Mouse (Mus musculus): ENCODE measurements at regions not wholly inside any gene's neighbourhood (a gene's known extent, or its start where the extent isn't known, plus 50 kb on each side); places are given as distances from the start of the nearest gene placed in this dataset.

DNA sequence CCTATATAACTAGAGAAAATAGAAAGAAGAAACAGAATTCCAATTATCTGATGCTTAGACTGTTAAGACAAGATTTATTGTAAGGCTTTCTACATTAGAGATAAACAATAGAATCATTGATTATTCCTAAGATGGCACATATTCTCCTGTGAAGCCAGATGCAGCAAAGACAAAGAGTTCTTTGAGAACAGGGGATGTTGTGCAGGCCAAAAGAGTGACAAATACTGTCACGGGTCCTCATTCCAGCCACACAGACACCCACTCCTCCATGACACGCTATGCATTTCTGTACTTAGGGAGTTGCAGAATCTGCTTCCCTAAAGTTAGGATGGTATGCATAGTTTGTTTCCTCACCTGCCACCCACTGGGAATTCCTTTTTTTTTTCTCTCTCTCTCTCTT lies 245.2 kb downstream of the Sv2b start:
- H3K36me3 ChIP-seq (ENCODE audit: control insufficient read depth, insufficient read depth, low read length): no peaks in the 10 kb centered on the region
- H3K9me3 ChIP-seq (ENCODE audit: control insufficient read depth, low read depth, low read length): no peaks in the 10 kb centered on the region
- H3K27me3 ChIP-seq (ENCODE audit: control insufficient read depth, insufficient read depth, low read length): no peaks in the 10 kb centered on the region
- ATAC-seq (ENCODE audit: insufficient number of reproducible peaks, insufficient read depth, low FRiP score, low read depth): no peak
- H3K4me3 ChIP-seq (ENCODE audit: low read depth, low read length): no peak overlapping the region
- WGBS: 77% methylated on average over 2 of the region's 2 CpGs
- no peak overlapping the region for H3K4me2 ChIP-seq (replicated peaks; ENCODE audit: low read depth, low read length)
- no peaks in the 10 kb centered on the region for H3K4me1 ChIP-seq (ENCODE audit: control insufficient read depth, insufficient read depth, low read length)
- H3K27ac ChIP-seq (ENCODE audit: low read length): no peak overlapping the region
- H3K9ac ChIP-seq (replicated peaks; ENCODE audit: low read depth, low read length): no peak overlapping the region

DNA sequence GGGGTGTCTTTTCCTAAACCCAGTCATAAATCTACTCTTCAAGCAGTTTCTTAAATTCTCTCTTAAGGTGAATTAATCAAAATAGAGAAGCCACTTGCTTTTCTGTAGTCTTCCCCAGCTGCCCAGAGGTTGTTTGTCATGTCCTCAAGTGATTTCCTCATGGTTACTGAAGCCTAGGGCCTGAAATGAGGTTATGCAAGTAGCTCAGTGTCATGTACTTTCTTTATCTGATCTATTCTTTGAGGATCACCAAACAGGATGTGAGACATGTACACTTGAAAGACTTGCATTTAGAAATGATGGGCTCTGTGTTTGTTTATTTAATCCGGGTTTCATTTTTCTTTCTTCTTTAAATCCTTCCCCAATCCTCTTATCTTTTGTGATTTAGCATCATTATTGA lies 258.8 kb downstream of the Sv2b start:
- H3K27me3 ChIP-seq (ENCODE audit: control insufficient read depth, insufficient read depth, low read length): no peaks in the 10 kb centered on the region
- no peak overlapping the region for H3K4me2 ChIP-seq (replicated peaks; ENCODE audit: low read depth, low read length)
- WGBS: 61% methylated on average over 1 of the region's 1 CpGs
- H3K4me1 ChIP-seq (ENCODE audit: control insufficient read depth, insufficient read depth, low read length): no peaks in the 10 kb centered on the region
- H3K9ac ChIP-seq (replicated peaks; ENCODE audit: low read depth, low read length): no peak overlapping the region
- no peaks in the 10 kb centered on the region for H3K9me3 ChIP-seq (ENCODE audit: control insufficient read depth, low read depth, low read length)
- H3K4me3 ChIP-seq (ENCODE audit: low read depth, low read length): no peak overlapping the region
- no peak overlapping the region for H3K27ac ChIP-seq (ENCODE audit: low read length)
- ATAC-seq (ENCODE audit: insufficient number of reproducible peaks, insufficient read depth, low FRiP score, low read depth): no peak
- H3K36me3 ChIP-seq (ENCODE audit: control insufficient read depth, insufficient read depth, low read length): no peaks in the 10 kb centered on the region

DNA sequence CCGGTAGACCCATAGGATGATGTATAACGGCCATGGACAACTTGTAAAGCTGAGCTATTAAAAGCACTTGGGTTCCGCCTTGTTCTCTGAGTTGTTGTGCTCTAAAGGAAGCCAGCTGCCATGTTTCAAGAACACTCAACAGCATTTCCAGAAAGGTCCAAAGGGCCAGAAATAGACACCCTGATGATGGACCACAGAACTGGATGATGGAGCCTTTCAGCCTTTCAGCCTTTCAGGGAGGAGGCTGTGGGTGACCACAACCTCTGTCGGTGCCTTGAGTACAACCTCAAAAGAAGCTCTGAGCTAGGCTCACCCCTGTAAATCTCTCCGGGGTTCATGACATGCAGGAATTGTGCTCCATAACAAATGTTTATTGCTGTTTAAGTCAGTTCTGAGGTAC lies 259.3 kb downstream of the Sv2b start:
- ATAC-seq (ENCODE audit: insufficient number of reproducible peaks, insufficient read depth, low FRiP score, low read depth): no peak
- Histone ChIP-seq H3K36me3 (ENCODE audit: control insufficient read depth, insufficient read depth, low read length) (no peaks in the 10 kb centered on the region), H3K4me1 (ENCODE audit: control insufficient read depth, insufficient read depth, low read length) (no peaks in the 10 kb centered on the region), H3K27me3 (ENCODE audit: control insufficient read depth, insufficient read depth, low read length) (no peaks in the 10 kb centered on the region), H3K9ac (replicated peaks; ENCODE audit: low read depth, low read length) (no peak overlapping the region), H3K4me3 (ENCODE audit: low read depth, low read length) (no peak overlapping the region), H3K9me3 (ENCODE audit: control insufficient read depth, low read depth, low read length) (no peaks in the 10 kb centered on the region), H3K27ac (ENCODE audit: low read length) (no peak overlapping the region), H3K4me2 (replicated peaks; ENCODE audit: low read depth, low read length) (no peak overlapping the region)
- WGBS: 60% methylated on average over 5 of the region's 5 CpGs

GRCm38 (mm10) chr7:75048822-75049221 lies 260.2 kb downstream of the Sv2b start:
- H3K9me3 ChIP-seq (ENCODE audit: control insufficient read depth, low read depth, low read length): no peaks in the 10 kb centered on the region
- H3K36me3 ChIP-seq (ENCODE audit: control insufficient read depth, insufficient read depth, low read length): no peaks in the 10 kb centered on the region
- H3K27me3 ChIP-seq (ENCODE audit: control insufficient read depth, insufficient read depth, low read length): no peaks in the 10 kb centered on the region
- no peak overlapping the region for H3K4me2 ChIP-seq (replicated peaks; ENCODE audit: low read depth, low read length)
- ATAC-seq (ENCODE audit: insufficient number of reproducible peaks, insufficient read depth, low FRiP score, low read depth): no peak
- H3K4me1 ChIP-seq (ENCODE audit: control insufficient read depth, insufficient read depth, low read length): no peaks in the 10 kb centered on the region
- no peak overlapping the region for H3K4me3 ChIP-seq (ENCODE audit: low read depth, low read length)
- WGBS: 74% methylated on average over 2 of the region's 2 CpGs
- H3K27ac ChIP-seq (ENCODE audit: low read length): no peak overlapping the region
- H3K9ac ChIP-seq (replicated peaks; ENCODE audit: low read depth, low read length): no peak overlapping the region

GRCm38 (mm10) chr7:75047827-75048226 lies 261.2 kb downstream of the Sv2b start:
- no peaks in the 10 kb centered on the region for H3K36me3 ChIP-seq (ENCODE audit: control insufficient read depth, insufficient read depth, low read length)
- no peak overlapping the region for H3K4me3 ChIP-seq (ENCODE audit: low read depth, low read length)
- H3K4me2 ChIP-seq (replicated peaks; ENCODE audit: low read depth, low read length): no peak overlapping the region
- no peak overlapping the region for H3K9ac ChIP-seq (replicated peaks; ENCODE audit: low read depth, low read length)
- WGBS: 80% methylated on average over 3 of the region's 3 CpGs
- H3K27me3 ChIP-seq (ENCODE audit: control insufficient read depth, insufficient read depth, low read length): no peaks in the 10 kb centered on the region
- H3K27ac ChIP-seq (ENCODE audit: low read length): no peak overlapping the region
- no peaks in the 10 kb centered on the region for H3K9me3 ChIP-seq (ENCODE audit: control insufficient read depth, low read depth, low read length)
- no peak for ATAC-seq (ENCODE audit: insufficient number of reproducible peaks, insufficient read depth, low FRiP score, low read depth)
- no peaks in the 10 kb centered on the region for H3K4me1 ChIP-seq (ENCODE audit: control insufficient read depth, insufficient read depth, low read length)

GRCm38 (mm10) chr7:75040871-75041270 lies 268.2 kb downstream of the Sv2b start:
- no peak overlapping the region for H3K9ac ChIP-seq (replicated peaks; ENCODE audit: low read depth, low read length)
- H3K9me3 ChIP-seq (ENCODE audit: control insufficient read depth, low read depth, low read length): no peaks in the 10 kb centered on the region
- no peak overlapping the region for H3K27ac ChIP-seq (ENCODE audit: low read length)
- ATAC-seq (ENCODE audit: insufficient number of reproducible peaks, insufficient read depth, low FRiP score, low read depth): no peak
- WGBS: 85% methylated on average over 6 of the region's 6 CpGs
- no peaks in the 10 kb centered on the region for H3K4me1 ChIP-seq (ENCODE audit: control insufficient read depth, insufficient read depth, low read length)
- H3K4me3 ChIP-seq (ENCODE audit: low read depth, low read length): no peak overlapping the region
- no peaks in the 10 kb centered on the region for H3K27me3 ChIP-seq (ENCODE audit: control insufficient read depth, insufficient read depth, low read length)
- H3K4me2 ChIP-seq (replicated peaks; ENCODE audit: low read depth, low read length): no peak overlapping the region
- no peaks in the 10 kb centered on the region for H3K36me3 ChIP-seq (ENCODE audit: control insufficient read depth, insufficient read depth, low read length)

DNA sequence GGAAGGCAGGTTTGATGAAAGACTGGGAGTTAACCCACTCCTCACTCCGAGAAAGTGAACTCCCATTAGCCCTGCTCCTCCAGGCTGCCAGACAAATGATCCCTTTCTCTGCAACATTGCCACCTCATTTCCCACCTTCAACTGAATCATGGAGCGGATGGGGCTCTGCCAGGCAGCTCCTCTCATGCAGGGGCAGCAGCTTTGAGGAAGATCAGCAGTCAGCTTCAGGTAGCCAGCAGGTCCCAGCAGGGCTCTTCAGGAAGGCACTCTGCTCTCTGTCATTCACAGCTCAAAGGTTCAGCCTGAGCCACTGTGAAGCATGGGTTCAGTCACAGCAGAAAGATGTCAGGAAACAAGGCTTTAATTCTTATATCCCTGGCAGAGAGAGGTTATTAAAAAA lies 282.9 kb downstream of the Sv2b start:
- Histone ChIP-seq H3K36me3 (ENCODE audit: control insufficient read depth, insufficient read depth, low read length) (no peaks in the 10 kb centered on the region), H3K27me3 (ENCODE audit: control insufficient read depth, insufficient read depth, low read length) (no peaks in the 10 kb centered on the region), H3K4me1 (ENCODE audit: control insufficient read depth, insufficient read depth, low read length) (no peaks in the 10 kb centered on the region), H3K4me3 (ENCODE audit: low read depth, low read length) (no peak overlapping the region), H3K9ac (replicated peaks; ENCODE audit: low read depth, low read length) (no peak overlapping the region), H3K27ac (ENCODE audit: low read length) (no peak overlapping the region), H3K9me3 (ENCODE audit: control insufficient read depth, low read depth, low read length) (no peaks in the 10 kb centered on the region), H3K4me2 (replicated peaks; ENCODE audit: low read depth, low read length) (no peak overlapping the region)
- ATAC-seq (ENCODE audit: insufficient number of reproducible peaks, insufficient read depth, low FRiP score, low read depth): no peak
- 30% methylated on average over 2 of the region's 2 CpGs for WGBS

DNA sequence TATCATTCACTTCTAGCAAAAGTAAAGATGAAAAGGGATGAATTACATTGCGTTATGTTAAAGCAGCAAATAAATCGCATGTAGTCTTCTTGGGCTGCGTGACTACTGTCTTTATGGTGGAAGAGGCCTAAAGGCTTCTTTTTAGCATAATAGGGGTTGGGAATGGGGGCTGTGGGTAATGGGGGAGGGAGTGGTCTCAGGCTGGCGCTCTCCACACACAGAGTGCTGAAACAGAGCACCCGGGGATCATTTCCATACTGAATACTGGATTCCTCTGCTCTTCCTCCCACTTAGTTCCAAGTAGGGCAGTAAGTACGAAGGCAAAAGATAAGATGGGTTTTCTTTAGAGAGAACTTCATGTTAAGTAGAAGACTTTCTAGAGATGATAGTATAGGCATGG lies 287.1 kb downstream of the Sv2b start:
- Histone ChIP-seq H3K36me3 (ENCODE audit: control insufficient read depth, insufficient read depth, low read length) (no peaks in the 10 kb centered on the region), H3K4me2 (replicated peaks; ENCODE audit: low read depth, low read length) (no peak overlapping the region), H3K9me3 (ENCODE audit: control insufficient read depth, low read depth, low read length) (no peaks in the 10 kb centered on the region), H3K4me1 (ENCODE audit: control insufficient read depth, insufficient read depth, low read length) (no peaks in the 10 kb centered on the region), H3K27me3 (ENCODE audit: control insufficient read depth, insufficient read depth, low read length) (no peaks in the 10 kb centered on the region), H3K9ac (replicated peaks; ENCODE audit: low read depth, low read length) (no peak overlapping the region), H3K4me3 (ENCODE audit: low read depth, low read length) (no peak overlapping the region), H3K27ac (ENCODE audit: low read length) (no peak overlapping the region)
- no peak for ATAC-seq (ENCODE audit: insufficient number of reproducible peaks, insufficient read depth, low FRiP score, low read depth)
- WGBS: 49% methylated on average over 6 of the region's 6 CpGs

- Histone ChIP-seq H3K4me1 (ENCODE audit: control insufficient read depth, insufficient read depth, low read length) (no peaks in the 10 kb centered on the region), H3K27me3 (ENCODE audit: control insufficient read depth, insufficient read depth, low read length) (no peaks in the 10 kb centered on the region), H3K27ac (ENCODE audit: low read length) (no peak overlapping the region), H3K4me2 (replicated peaks; ENCODE audit: low read depth, low read length) (no peak overlapping the region), H3K9ac (replicated peaks; ENCODE audit: low read depth, low read length) (no peak overlapping the region), H3K36me3 (ENCODE audit: control insufficient read depth, insufficient read depth, low read length) (no peaks in the 10 kb centered on the region), H3K4me3 (ENCODE audit: low read depth, low read length) (no peak overlapping the region), H3K9me3 (ENCODE audit: control insufficient read depth, low read depth, low read length) (no peaks in the 10 kb centered on the region)
- WGBS: 47% methylated on average over 7 of the region's 7 CpGs
- ATAC-seq (ENCODE audit: insufficient number of reproducible peaks, insufficient read depth, low FRiP score, low read depth): no peak
Observed at GRCm38 (mm10) chr7:75018640-75019039, 290.4 kb downstream of the Sv2b start.
